Mouse (Mus musculus): ENCODE data around the gene Mki67.

- no peak for TF ChIP-seq EP300 (IDR thresholded peaks at IDR 0.05)
- no peak for TF ChIP-seq CTCF (IDR thresholded peaks at IDR 0.05)
Measured at GRCm38 (mm10) chr7:135716445-135716877, 300 bp upstream of the Mki67 start.

Measured in lung, postnatal 0 days (tissue).